Mouse (Mus musculus): Measurements from ENCODE around the gene Syp. TPM values are rescaled to one million over a fixed set of nuclear protein-coding genes. Genes with fewer than 3 reads are reported as not detected.

Syp gene
- polyA plus RNA-seq, 1 experiment from 2014 or later = 3.4 TPM

- no peaks in the 10 kb centered on the region for H3K27me3 ChIP-seq
- H3K9ac ChIP-seq = no peak within 1 kb of the TSS
- H3K36me3 ChIP-seq = no peaks in the 10 kb centered on the region
- H3K9me3 ChIP-seq = no peaks in the 10 kb centered on the region
- peak within 1 kb of the TSS; percentile 54 for H3K4me2 ChIP-seq
- no peaks in the 10 kb centered on the region for H3K4me1 ChIP-seq
- ATAC-seq (ENCODE audit: borderline replicate concordance, extremely low read depth, low FRiP score, low TSS enrichment) = no peak
- peak within 1 kb of the TSS; percentile 30 for H3K4me3 ChIP-seq
- no peak within 1 kb of the TSS for H3K27ac ChIP-seq
- whole genome bisulfite sequencing = 61% methylated on average over 14 of the region's 14 CpGs
Measured at GRCm38 (mm10) chrX:7680864-7681263, 42.6 kb downstream of the Syp start, which contains the start of gene Magix. Gene Magix, minus strand, starts transcription at chrX:7681251.

GRCm38 (mm10) chrX:7688321-7688720, 50.0 kb downstream of the Syp start:
- no peaks in the 10 kb centered on the region for H3K27me3 ChIP-seq
- WGBS = 87% methylated on average over 2 of the region's 2 CpGs
- no peaks in the 10 kb centered on the region for H3K36me3 ChIP-seq
- no peaks in the 10 kb centered on the region for H3K4me1 ChIP-seq
- no peaks in the 10 kb centered on the region for H3K9me3 ChIP-seq
- H3K4me2 ChIP-seq = no peak overlapping the region
- H3K9ac ChIP-seq = no peak overlapping the region
- no peak overlapping the region for H3K27ac ChIP-seq
- no peak overlapping the region for H3K4me3 ChIP-seq
- ATAC-seq (ENCODE audit: borderline replicate concordance, extremely low read depth, low FRiP score, low TSS enrichment) = no peak

GRCm38 (mm10) chrX:7690486-7690885, 52.2 kb downstream of the Syp start:
- Histone ChIP-seq H3K4me2 (no peak overlapping the region), H3K27ac (peak overlapping the region; percentile 57), H3K9me3 (no peaks in the 10 kb centered on the region), H3K27me3 (no peaks in the 10 kb centered on the region), H3K4me1 (no peaks in the 10 kb centered on the region), H3K4me3 (no peak overlapping the region), H3K9ac (no peak overlapping the region), H3K36me3 (no peaks in the 10 kb centered on the region)
- peak; percentile 65; the same call in 1 of the 2 replicates for ATAC-seq (ENCODE audit: borderline replicate concordance, extremely low read depth, low FRiP score, low TSS enrichment)
- WGBS = 38% methylated on average over 3 of the region's 3 CpGs

DNA sequence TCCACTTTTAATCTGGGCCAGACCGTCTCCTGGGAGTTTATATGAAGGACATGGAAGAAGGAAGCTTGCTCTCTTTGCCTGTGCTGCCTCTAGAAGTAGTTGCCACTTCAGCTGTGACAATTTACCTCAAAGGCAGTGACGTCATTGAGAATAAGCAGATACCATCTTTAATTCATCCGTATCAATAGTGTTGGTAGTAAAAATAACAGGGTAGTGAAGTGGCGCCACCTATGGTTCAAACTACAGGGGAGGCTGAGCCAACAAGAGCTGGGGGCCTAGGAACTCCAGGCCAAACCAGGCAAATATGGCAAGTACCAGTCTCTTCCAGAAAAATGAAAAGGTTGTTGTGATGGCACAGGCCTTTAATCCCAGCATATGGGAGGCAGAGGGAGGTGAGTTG, 54.6 kb downstream of the Syp start:
- ATAC-seq (ENCODE audit: borderline replicate concordance, extremely low read depth, low FRiP score, low TSS enrichment) = no peak
- Histone ChIP-seq H3K4me2 (no peak overlapping the region), H3K9me3 (no peaks in the 10 kb centered on the region), H3K27me3 (no peaks in the 10 kb centered on the region), H3K4me3 (no peak overlapping the region), H3K27ac (no peak overlapping the region), H3K4me1 (no peaks in the 10 kb centered on the region), H3K9ac (no peak overlapping the region), H3K36me3 (no peaks in the 10 kb centered on the region)
- 35% methylated on average over 4 of the region's 4 CpGs for WGBS

DNA sequence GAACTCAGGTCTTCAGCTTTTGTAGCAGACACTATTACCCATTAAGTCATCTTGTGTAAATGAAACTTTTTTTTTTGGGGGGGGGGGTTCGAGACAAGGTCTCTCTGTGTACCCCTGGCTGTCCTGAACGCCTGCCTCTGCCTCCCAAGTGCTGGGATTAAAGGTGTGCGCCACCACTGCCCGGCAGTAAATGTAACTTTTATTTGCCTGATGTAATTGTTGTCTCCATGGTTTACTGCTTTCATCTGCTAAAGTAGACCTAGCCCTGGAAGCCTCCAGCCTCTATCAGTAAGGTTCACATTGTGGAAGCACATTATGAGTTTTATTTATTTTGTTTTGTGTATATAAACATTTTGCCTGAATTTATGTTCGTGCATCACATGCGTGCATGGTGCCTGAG, 58.2 kb downstream of the Syp start:
- Histone ChIP-seq H3K9ac (no peak overlapping the region), H3K36me3 (peaks cover 8% of the 10 kb centered on the region; the same call in 1 of the 2 replicates), H3K9me3 (no peaks in the 10 kb centered on the region), H3K4me3 (peak overlapping the region; percentile 60; the same call in 1 of the 2 replicates), H3K4me2 (peak overlapping the region; percentile 39; the same call in 1 of the 2 replicates), H3K27ac (no peak overlapping the region), H3K4me1 (no peaks in the 10 kb centered on the region), H3K27me3 (no peaks in the 10 kb centered on the region)
- WGBS = 42% methylated on average over 6 of the region's 6 CpGs
- ATAC-seq (ENCODE audit: borderline replicate concordance, extremely low read depth, low FRiP score, low TSS enrichment) = no peak

DNA sequence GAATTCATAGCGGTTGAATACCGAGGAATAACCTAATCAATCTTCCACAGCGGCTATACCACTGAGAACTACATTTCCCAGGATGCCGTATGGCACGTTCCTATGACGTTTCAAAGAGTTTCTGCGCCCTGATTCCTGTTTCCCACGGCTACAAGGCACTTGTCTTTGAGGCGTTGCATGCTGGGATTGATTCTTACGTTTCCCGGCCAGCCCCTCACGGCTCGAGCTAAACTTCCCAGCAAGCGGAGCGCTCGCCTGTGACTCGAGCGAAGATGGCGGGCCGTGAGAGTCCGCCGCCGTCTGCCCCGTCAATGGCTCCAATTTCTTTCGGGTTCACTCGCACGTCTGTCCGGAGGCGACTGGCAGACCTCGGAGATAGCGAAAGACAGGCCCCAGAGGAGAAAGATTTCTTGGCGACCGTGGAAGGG, 58.7 kb downstream of the Syp start, which contains the start of gene Gpkow:
Gene Gpkow (plus strand): TSS at position 178 of the 428 bp plus-strand sequence.
- H3K4me3 ChIP-seq = peak within 1 kb of the TSS; percentile 60
- no peaks in the 10 kb centered on the region for H3K4me1 ChIP-seq
- no peaks in the 10 kb centered on the region for H3K27me3 ChIP-seq
- H3K9ac ChIP-seq = peak within 1 kb of the TSS; percentile 61
- H3K36me3 ChIP-seq = peaks cover 13% of the 10 kb centered on the region
- peak within 1 kb of the TSS; percentile 55 for H3K4me2 ChIP-seq
- WGBS = 9% methylated on average over 33 of the region's 33 CpGs
- peak; percentile 95 for ATAC-seq (ENCODE audit: borderline replicate concordance, extremely low read depth, low FRiP score, low TSS enrichment)
- no peak within 1 kb of the TSS for H3K27ac ChIP-seq
- H3K9me3 ChIP-seq = no peaks in the 10 kb centered on the region

Other genes starting within 250 kb of the Syp start
- 0.05 TPM in 1 of 2 replicates, not detected in the other for gene Foxp3, start 64.8 kb upstream of the Syp start, polyA plus RNA-seq (2015; fragmentation: Nextera tagmentation; extraction: Ambion mirVana)
- gene Ppp1r3f, start 64.2 kb upstream of the Syp start, polyA plus RNA-seq (2015; fragmentation: Nextera tagmentation; extraction: Ambion mirVana) = 1.9 and 2.2 TPM in 2 replicates
- gene Ccdc22, start 33.0 kb upstream of the Syp start, polyA plus RNA-seq (2015; fragmentation: Nextera tagmentation; extraction: Ambion mirVana) = 31.9 and 32.1 TPM in 2 replicates
- not detected in 2 replicates for gene Cacna1f, start 31.4 kb upstream of the Syp start, polyA plus RNA-seq (2015; fragmentation: Nextera tagmentation; extraction: Ambion mirVana)
- 8.5 and 8.8 TPM in 2 replicates for gene Prickle3, start 18.8 kb downstream of the Syp start, polyA plus RNA-seq (2015; fragmentation: Nextera tagmentation; extraction: Ambion mirVana)
- gene Plp2, start 32.9 kb downstream of the Syp start, polyA plus RNA-seq (2015; fragmentation: Nextera tagmentation; extraction: Ambion mirVana) = 186 and 191 TPM in 2 replicates
- gene Magix, start 42.8 kb downstream of the Syp start, polyA plus RNA-seq (2015; fragmentation: Nextera tagmentation; extraction: Ambion mirVana) = 0.53 and 0.62 TPM in 2 replicates
- 46.9 and 49.1 TPM in 2 replicates for gene Gpkow, start 58.7 kb downstream of the Syp start, polyA plus RNA-seq (2015; fragmentation: Nextera tagmentation; extraction: Ambion mirVana)
- gene Wdr45, start 75.9 kb downstream of the Syp start, polyA plus RNA-seq (2015; fragmentation: Nextera tagmentation; extraction: Ambion mirVana) = 69.6 and 79.5 TPM in 2 replicates
- gene Gm45208, start 83.8 kb downstream of the Syp start, polyA plus RNA-seq (2015; fragmentation: Nextera tagmentation; extraction: Ambion mirVana) = not detected in 2 replicates
- gene Praf2, start 90.0 kb downstream of the Syp start, polyA plus RNA-seq (2015; fragmentation: Nextera tagmentation; extraction: Ambion mirVana) = 58.9 and 60.6 TPM in 2 replicates
- gene Ccdc120, start 112.4 kb downstream of the Syp start, polyA plus RNA-seq (2015; fragmentation: Nextera tagmentation; extraction: Ambion mirVana) = 23.5 and 23.6 TPM in 2 replicates
- gene Tfe3, start 124.1 kb downstream of the Syp start, polyA plus RNA-seq (2015; fragmentation: Nextera tagmentation; extraction: Ambion mirVana) = 29.2 and 30.5 TPM in 2 replicates
- gene Gripap1, start 151.3 kb downstream of the Syp start, polyA plus RNA-seq (2015; fragmentation: Nextera tagmentation; extraction: Ambion mirVana) = 39.7 and 41.7 TPM in 2 replicates
- gene Kcnd1, start 183.8 kb downstream of the Syp start, polyA plus RNA-seq (2015; fragmentation: Nextera tagmentation; extraction: Ambion mirVana) = 1.4 and 1.6 TPM in 2 replicates
- 42.2 and 46.6 TPM in 2 replicates for gene Otud5, start 202.9 kb downstream of the Syp start, polyA plus RNA-seq (2015; fragmentation: Nextera tagmentation; extraction: Ambion mirVana)
- gene Pim2, start 239.8 kb downstream of the Syp start, polyA plus RNA-seq (2015; fragmentation: Nextera tagmentation; extraction: Ambion mirVana) = 8.6 and 10.3 TPM in 2 replicates
- gene Slc35a2, start 245.6 kb downstream of the Syp start, polyA plus RNA-seq (2015; fragmentation: Nextera tagmentation; extraction: Ambion mirVana) = 37.6 and 38.6 TPM in 2 replicates

All from lung, embryonic 15.5 days (tissue).